8 mouse cellular contexts compared by ENCODE assay signal in genomic region chr17:47737271-47738065, GRCm38 (mm10). TPM values are rescaled to one million over a fixed set of nuclear protein-coding genes. Genes with fewer than 3 reads are reported as not detected.
A peak's percentile ranks its signal among the peaks of the same experiment; 100 is the strongest.
DNase-seq lines count a peak whose midpoint lies in the region; ATAC-seq lines count a peak whose summit lies in the region.

No protein-coding gene starts in this region.

- DNase-seq in ZHBTc4 (ENCODE audit: low read depth, low spot score): peak; percentile 91
- peak; percentile 74 for DNase-seq in embryo, embryonic 10 days (ENCODE audit: low spot score)
- peak; percentile 89 for DNase-seq in gastrocnemius, postnatal 10 days
- DNase-seq in left cerebral cortex, postnatal 14 days (ENCODE audit: low spot score in 2 of 2): peak; percentile 60 to 74
- DNase-seq in right cerebral cortex, postnatal 36 days (ENCODE audit: low spot score in 2 of 2): peak; percentile 71 to 79
- peak; percentile 87 to 88 for DNase-seq in urinary bladder, postnatal 4 days (ENCODE audit: low spot score in 2 of 2)

- intact Hi-C loops in left cerebral cortex, postnatal 14 days (cut with DNase I): loop anchor here (5.0 kb wide), 1 partner anchor 40 kb away; no protein-coding TSS in a partner anchor

- peak; percentile 3 for ATAC-seq in inflammation-experienced regulatory T-cells, adult 6 months
- peak; percentile 58 for ATAC-seq in megakaryocyte-erythroid progenitor cell, adult 5-6 weeks (replicated peaks; ENCODE audit: low FRiP score, low TSS enrichment, poor library complexity, severe bottlenecking)

RNA-seq across cellular contexts. Expression of gene Tfeb, which starts 0.6 kb away (rescaled TPM):
- total RNA-seq in gastrocnemius, postnatal 10 days (2021): 10 to 100 TPM; 67.9 to 70.7 TPM
- 10 to 100 TPM in 1 of 3 experiments, 1 to 10 TPM in 2; 5.6 to 10.6 (median 6.5) TPM for polyA plus RNA-seq in inflammation-experienced regulatory T-cells, adult 6 months (2017; shearing (Covaris generic))
- 10 to 100 TPM in 1 of 2 experiments, 1 to 10 TPM in 1; 8.0 to 13.3 TPM for total RNA-seq in left cerebral cortex, postnatal 14 days (2021)
- 3.8 and 4.2 TPM in 2 replicates for total RNA-seq in megakaryocyte-erythroid progenitor cell, adult 5-6 weeks (2014; fragmentation: Nextera tagmentation)
- 3.0 and 8.3 TPM in 2 replicates for total RNA-seq in megakaryocyte-erythroid progenitor cell, adult 5-6 weeks (2017)

RNA-seq across cellular contexts. Expression of gene Pgc, which starts 10.8 kb away (rescaled TPM):
- not detected for total RNA-seq in gastrocnemius, postnatal 10 days (2021)
- not detected for polyA plus RNA-seq in inflammation-experienced regulatory T-cells, adult 6 months (2017; shearing (Covaris generic))
- total RNA-seq in left cerebral cortex, postnatal 14 days (2021): not detected
- not detected in 2 replicates for total RNA-seq in megakaryocyte-erythroid progenitor cell, adult 5-6 weeks (2014; fragmentation: Nextera tagmentation)
- not detected in 2 replicates for total RNA-seq in megakaryocyte-erythroid progenitor cell, adult 5-6 weeks (2017)

RNA-seq across cellular contexts. Expression of gene Prickle4, which starts 42.9 kb away (rescaled TPM):
- total RNA-seq in gastrocnemius, postnatal 10 days (2021): under 1 TPM in 1 of 2 experiments, not detected in 1; 0.70 TPM
- polyA plus RNA-seq in inflammation-experienced regulatory T-cells, adult 6 months (2017; shearing (Covaris generic)): not detected
- total RNA-seq in left cerebral cortex, postnatal 14 days (2021): 1 to 10 TPM; 5.0 to 5.5 TPM
- total RNA-seq in megakaryocyte-erythroid progenitor cell, adult 5-6 weeks (2014; fragmentation: Nextera tagmentation): not detected in 2 replicates
- total RNA-seq in megakaryocyte-erythroid progenitor cell, adult 5-6 weeks (2017): 2.3 TPM in 1 of 2 replicates, not detected in the other

RNA-seq across cellular contexts. Expression of gene Gm21981, which starts 43.2 kb away (rescaled TPM):
- under 1 TPM; 0.68 to 0.88 TPM for total RNA-seq in gastrocnemius, postnatal 10 days (2021)
- not detected for polyA plus RNA-seq in inflammation-experienced regulatory T-cells, adult 6 months (2017; shearing (Covaris generic))
- 1 to 10 TPM; 4.7 to 5.3 TPM for total RNA-seq in left cerebral cortex, postnatal 14 days (2021)
- 1.4 TPM in 1 of 2 replicates, not detected in the other for total RNA-seq in megakaryocyte-erythroid progenitor cell, adult 5-6 weeks (2014; fragmentation: Nextera tagmentation)
- total RNA-seq in megakaryocyte-erythroid progenitor cell, adult 5-6 weeks (2017): not detected in 2 replicates

RNA-seq across cellular contexts. Expression of gene Frs3, which starts 48.6 kb away (rescaled TPM):
- total RNA-seq in gastrocnemius, postnatal 10 days (2021): 1 to 10 TPM; 3.5 to 3.9 TPM
- polyA plus RNA-seq in inflammation-experienced regulatory T-cells, adult 6 months (2017; shearing (Covaris generic)): not detected
- 10 to 100 TPM; 23.4 to 26.1 TPM for total RNA-seq in left cerebral cortex, postnatal 14 days (2021)
- 0.26 and 1.7 TPM in 2 replicates for total RNA-seq in megakaryocyte-erythroid progenitor cell, adult 5-6 weeks (2014; fragmentation: Nextera tagmentation)
- 0.53 TPM in 1 of 2 replicates, not detected in the other for total RNA-seq in megakaryocyte-erythroid progenitor cell, adult 5-6 weeks (2017)

Comparison
In these comparisons a context has a peak if more than half of its experiments do, and no peak if none do; other contexts are left out.
1. Peak in every context shown above with its lines: DNase-seq and ATAC-seq.
2. RNA of gene Tfeb, which starts 0.6 kb away (total RNA-seq): 67.9 to 70.7 TPM in gastrocnemius, postnatal 10 days; 8.0 to 13.3 TPM in left cerebral cortex, postnatal 14 days and 3.0 to 8.3 TPM in megakaryocyte-erythroid progenitor cell, adult 5-6 weeks; every median in the first group is over 4 times any median in the second.